Mouse (Mus musculus) adrenal gland, postnatal 10 days (tissue): Measurements from ENCODE around the gene Vmo1. TPM values are rescaled to one million over a fixed set of nuclear protein-coding genes. Genes with fewer than 3 reads are reported as not detected.
A peak's percentile ranks its signal among the peaks of the same experiment; 100 is the strongest.
"Not testable (repeated sequence)": the region's sequence is repeated elsewhere in the genome, so short reads cannot be mapped to it uniquely, and the experiment has no call there.

ENCODE experiments used
- DNase-seq: peaks from one replicate; pipeline ENCODE4 v3.0.0; 2021; ENCODE audit warnings: mixed read lengths
- total RNA-seq, 2 experiments: library from RNA; stranded (reverse); gene quantifications; 2 replicates each; pipeline ENCODE4 v1.2.3; 2021

The Vmo1 gene
- total RNA-seq, 2 experiments from 2014 or later = 0.42 to 0.48 TPM

GRCm38 (mm10) chr11:70520178-70520769, 5.9 kb upstream of the Vmo1 start:
- DNase-seq = peak; percentile 55

DNA sequence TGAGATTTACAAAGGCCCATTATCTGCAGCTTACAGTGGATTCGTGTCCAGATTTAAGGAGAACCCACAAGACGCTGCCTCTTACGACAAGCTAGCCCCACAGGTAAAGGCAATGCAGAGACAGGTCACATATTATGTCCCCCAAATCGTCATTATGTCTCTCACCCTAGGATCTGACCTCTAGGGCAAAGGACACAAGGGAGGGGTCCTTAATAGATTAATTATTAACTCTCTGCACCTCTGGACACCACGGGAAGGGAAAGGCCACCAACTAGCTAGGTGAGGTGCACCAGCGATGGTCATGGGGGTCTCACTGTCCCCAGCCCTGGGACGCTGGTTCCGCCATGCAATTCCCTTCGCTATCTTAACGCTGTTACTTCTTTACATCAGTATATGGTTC, 4.5 kb upstream of the Vmo1 start, which contains the start of gene Gltpd2:
Gltpd2 (plus strand) TSS at position 274 of the 400 bp plus-strand sequence.
- no peak for DNase-seq

DNA sequence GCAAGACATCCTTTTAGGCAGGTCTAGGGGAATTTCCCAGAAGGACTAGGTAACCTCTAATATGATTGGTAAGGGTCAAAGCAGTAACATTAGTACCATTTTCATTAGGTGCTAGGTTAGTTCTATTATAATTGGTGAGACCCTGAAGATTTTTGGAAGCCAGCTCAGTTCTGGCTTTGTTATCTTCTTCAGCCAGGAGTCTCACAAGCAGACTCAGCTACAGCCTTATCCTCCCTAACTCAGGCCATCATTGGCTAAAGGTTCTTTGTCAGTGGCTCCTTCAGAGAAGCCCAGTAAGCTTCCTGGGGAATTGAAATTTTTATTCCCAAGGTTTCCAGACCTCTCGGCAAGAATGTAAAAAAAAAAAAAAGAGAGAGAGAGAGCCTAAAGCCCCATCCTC, 4.0 kb upstream of the Vmo1 start:
- DNase-seq = no peak

- DNase-seq = peak; percentile 32
Measured at GRCm38 (mm10) chr11:70516352-70516751, 1.9 kb upstream of the Vmo1 start.

DNA sequence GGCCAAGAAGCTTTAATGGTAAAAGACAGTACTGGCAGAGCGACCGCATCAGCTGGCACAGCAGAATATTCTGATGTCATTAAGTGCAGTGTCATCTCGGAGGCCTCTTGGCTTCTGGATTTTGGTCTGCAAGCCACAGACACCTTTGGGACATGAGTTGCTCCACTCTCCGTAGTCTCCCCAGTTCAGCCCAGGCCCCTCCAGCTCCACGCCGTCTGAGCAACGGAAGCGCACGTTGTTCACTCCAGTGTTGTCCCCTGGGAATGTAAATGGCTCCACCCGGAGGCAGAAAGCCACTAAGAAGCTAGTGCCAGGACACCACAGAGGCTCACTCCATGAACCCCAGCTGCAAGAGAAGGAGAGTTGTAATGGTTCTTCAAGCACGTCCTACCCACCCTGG, 896 bp downstream of the Vmo1 start:
- DNase-seq = peak; percentile 51

- DNase-seq = no peak
Measured at GRCm38 (mm10) chr11:70512709-70513342, 1.6 kb downstream of the Vmo1 start.

DNA sequence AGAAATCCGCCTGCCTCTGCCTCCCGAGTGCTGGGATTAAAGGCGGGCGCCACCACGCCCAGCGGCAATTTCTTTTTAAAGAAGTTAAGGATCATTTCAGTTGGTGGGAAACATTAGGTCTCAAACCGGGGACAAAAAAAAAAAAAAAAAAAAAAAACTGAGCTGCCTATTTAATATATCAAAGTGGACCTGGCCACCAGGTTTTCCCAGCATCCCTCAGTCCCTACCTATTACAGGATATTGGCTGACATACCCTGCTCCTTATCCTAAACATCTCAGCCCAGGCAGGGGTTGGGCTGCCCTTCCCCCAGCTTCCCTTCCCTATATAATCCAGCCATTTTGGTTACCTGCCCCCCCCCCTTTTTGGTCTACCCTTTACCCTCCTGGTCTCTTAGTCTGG, 2.6 kb downstream of the Vmo1 start:
- no peak for DNase-seq

GRCm38 (mm10) chr11:70511242-70511641, 3.2 kb downstream of the Vmo1 start:
- DNase-seq = no peak

DNA sequence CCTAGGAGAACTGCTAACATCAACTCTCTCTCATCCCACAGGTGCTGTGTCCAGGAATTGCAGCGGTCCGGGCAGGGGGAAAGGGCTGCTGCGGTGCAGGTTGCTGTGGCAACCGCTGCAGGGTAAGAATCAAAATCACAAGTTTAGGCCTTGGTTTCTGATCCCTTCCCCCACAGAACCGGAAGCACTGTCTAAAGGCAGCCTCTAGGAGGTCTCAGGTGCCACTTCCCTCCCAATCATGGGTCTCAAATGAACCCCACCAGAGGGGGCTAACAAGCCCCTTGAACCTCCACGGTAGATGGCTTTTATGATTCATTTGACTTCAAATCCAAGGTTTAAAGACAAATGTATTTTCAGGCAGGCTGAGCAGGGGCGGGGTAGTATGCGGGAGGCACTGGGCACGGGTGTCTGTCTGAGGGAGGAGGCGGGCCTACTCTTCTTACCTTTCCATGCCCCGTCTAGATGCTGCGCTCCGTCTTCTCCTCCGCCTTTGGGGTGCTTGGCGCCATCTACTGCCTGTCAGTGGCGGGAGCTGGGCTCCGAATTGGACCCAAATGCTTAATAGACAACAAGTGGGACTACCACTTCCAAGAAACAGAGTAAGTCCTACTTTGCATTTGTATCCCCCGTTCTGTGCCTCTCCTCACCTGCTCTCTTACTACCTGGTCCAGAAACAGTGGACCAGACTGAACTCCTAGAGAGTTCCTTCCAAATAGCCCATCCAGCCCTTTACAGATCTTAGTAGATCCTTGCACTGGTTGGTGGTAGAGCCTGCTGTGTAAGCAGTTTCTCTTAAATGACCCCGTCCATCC, 4.5 kb downstream of the Vmo1 start:
- peak; percentile 48 for DNase-seq

- DNase-seq = no peak
Measured at GRCm38 (mm10) chr11:70506962-70507515, 7.4 kb downstream of the Vmo1 start.

DNA sequence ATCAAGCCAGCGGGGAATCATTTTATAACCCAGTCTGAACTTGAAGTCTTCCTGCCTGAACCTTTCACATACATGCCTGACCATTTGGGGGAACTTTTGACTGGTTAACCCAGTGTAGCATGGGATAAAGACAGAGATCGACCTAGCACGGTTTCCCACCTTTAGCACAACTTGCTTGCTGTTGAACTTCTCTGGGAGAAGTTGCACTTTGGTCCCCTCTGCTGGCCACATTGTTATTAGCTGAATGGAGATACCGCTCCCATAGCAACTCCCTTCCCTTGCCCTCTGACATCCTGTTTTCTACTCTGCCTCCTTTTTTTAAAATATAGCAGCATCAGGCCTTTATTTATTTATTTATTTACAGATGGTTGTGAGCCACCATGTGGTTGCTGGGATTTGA, 8.0 kb downstream of the Vmo1 start:
- peak; percentile 85 for DNase-seq

- no peak for DNase-seq
Measured at GRCm38 (mm10) chr11:70504970-70505369, 9.4 kb downstream of the Vmo1 start, which contains the start of gene Tm4sf5. Gene Tm4sf5 (plus strand): TSS chr11:70505244.

DNA sequence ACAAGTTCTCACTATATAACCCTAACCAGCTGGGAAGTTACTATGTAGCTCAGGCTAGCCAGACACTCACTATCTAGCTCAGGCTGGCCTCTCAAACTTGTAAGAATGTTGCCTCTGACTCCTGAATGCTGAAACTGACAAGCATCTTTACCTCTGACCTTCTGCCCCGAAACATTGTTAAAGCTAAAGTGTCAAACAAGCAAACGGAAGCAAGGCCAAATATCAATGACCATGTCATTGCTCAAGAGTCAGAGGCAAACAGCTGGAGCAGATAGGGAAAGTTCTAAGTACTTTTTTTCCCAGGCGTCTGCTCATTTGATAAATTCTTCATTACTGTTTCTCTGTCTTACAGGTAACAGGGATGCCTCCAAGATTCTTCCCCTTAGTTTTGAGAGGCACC, 12.4 kb downstream of the Vmo1 start:
- no peak for DNase-seq

DNA sequence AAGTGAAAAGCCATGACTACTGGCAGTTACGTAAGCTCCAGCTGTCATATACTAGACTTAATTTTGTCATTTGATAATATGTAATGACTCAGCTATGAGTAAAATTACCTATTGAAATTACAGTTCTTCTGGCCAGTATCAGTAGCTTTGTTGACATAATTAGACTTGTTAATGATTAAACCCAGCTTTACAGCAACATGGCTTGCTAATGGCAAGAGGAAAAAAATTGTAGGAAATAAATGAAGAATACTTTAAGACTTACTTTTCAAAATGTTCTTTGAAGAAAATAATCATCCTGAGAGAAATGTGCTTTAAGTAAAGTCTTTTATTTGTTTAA, 14.0 kb downstream of the Vmo1 start:
- DNase-seq = no peak

- peak; percentile 68 for DNase-seq
Measured at GRCm38 (mm10) chr11:70499566-70500475, 14.6 kb downstream of the Vmo1 start.

DNA sequence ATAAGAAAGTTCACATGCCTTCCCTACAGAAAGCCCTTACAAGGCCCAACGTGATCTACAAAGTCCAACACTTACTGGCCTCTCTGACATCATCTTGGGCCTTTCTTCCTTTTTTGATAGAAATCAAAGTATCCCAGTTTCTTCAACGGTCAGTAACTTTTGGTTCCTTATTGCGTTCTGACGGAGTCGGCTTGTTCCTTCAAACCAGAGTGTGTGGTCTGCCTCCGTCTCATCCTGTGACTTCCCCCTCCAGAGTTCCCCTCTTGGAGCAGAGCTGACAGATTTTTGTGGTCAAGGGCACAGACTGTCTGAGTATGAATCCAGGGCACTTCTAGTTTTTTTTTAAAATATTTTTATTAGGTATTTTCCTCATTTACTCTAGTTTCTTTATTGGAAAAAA, 24.7 kb downstream of the Vmo1 start:
- DNase-seq = no peak

- DNase-seq = no peak
Measured at GRCm38 (mm10) chr11:70489138-70489537, 25.3 kb downstream of the Vmo1 start.

GRCm38 (mm10) chr11:70487816-70488215, 26.6 kb downstream of the Vmo1 start:
- no peak for DNase-seq

GRCm38 (mm10) chr11:70485498-70485897, 28.9 kb downstream of the Vmo1 start:
- DNase-seq = no peak

- DNase-seq = no peak
Measured at GRCm38 (mm10) chr11:70474872-70475534, 39.4 kb downstream of the Vmo1 start.

DNA sequence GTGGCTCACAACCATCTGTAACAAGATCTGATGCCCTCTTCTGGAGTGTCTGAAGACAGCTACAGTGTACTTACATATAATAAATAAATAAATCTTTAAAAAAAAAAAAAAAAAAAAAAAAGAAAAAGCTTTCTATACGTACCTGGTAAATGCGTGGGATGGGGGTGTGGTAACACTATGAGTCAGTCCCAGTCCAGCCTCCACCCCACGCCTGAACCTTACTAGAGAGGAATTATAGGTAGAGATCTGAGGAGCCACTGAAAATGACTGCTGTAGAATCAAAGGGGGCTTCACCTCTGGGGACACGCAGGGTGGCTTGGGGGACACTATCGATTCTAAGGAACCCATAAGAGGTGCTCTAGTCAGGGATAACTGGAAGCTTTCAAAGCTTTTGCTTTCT, 41.1 kb downstream of the Vmo1 start:
- DNase-seq = not testable (repeated sequence)
